Mouse (Mus musculus) hindbrain, embryonic 15.5 days (tissue): ENCODE data around the gene Arhgap8. TPM values are rescaled to one million over a fixed set of nuclear protein-coding genes. Genes with fewer than 3 reads are reported as not detected.
A peak's percentile ranks its signal among the peaks of the same experiment; 100 is the strongest.

Source experiments
- ATAC-seq: fragments of 200-750 bp; cut with Nextera tagmentation; 2 replicates; pipeline ENCODE4 v1.8.0; 2017; ENCODE audit warnings: low read depth, moderate number of reproducible peaks, moderate TSS enrichment; ENCODE audit not compliant: low FRiP score
- H3K27ac ChIP-seq: fragments of 300-500 bp; sonication (generic); replicated peaks from 2 replicates; pipeline ENCODE4 v1.5.1; 2015; ENCODE audit warnings: mild to moderate bottlenecking, inconsistent platforms
- H3K27me3 ChIP-seq: fragments of 300-500 bp; sonication (generic); 2 replicates; pipeline ENCODE4 v1.6.1; 2015; ENCODE audit warnings: control low read depth, inconsistent platforms
- H3K36me3 ChIP-seq: fragments of 300-500 bp; sonication (generic); 2 replicates; pipeline ENCODE4 v1.6.1; 2015; ENCODE audit warnings: control low read depth, inconsistent platforms
- H3K4me1 ChIP-seq: fragments of 300-500 bp; sonication (generic); replicated peaks from 2 replicates; pipeline ENCODE4 v1.6.1; 2015; ENCODE audit warnings: control low read depth, inconsistent platforms
- H3K4me2 ChIP-seq: fragments of 300-500 bp; sonication (generic); 2 replicates; pipeline ENCODE4 v1.6.1; 2015; ENCODE audit warnings: moderate library complexity, mild to moderate bottlenecking, inconsistent platforms
- H3K4me3 ChIP-seq: fragments of 300-500 bp; sonication (generic); 2 replicates; pipeline ENCODE4 v1.5.1; 2015; ENCODE audit warnings: mild to moderate bottlenecking, inconsistent platforms
- H3K9ac ChIP-seq: fragments of 300-500 bp; sonication (generic); 2 replicates; pipeline ENCODE4 v1.6.1; 2015; ENCODE audit warnings: inconsistent platforms
- H3K9me3 ChIP-seq: fragments of 300-500 bp; sonication (generic); 2 replicates; pipeline ENCODE4 v1.6.1; 2016; ENCODE audit warnings: control low read depth, inconsistent platforms
- WGBS: fragments of 180-500 bp; shearing (Covaris S2); methylation state at CpG from one replicate; pipeline ENCODE4 v1.1.7; 2015; 5-methylcytosine and 5-hydroxymethylcytosine counted together
- polyA plus RNA-seq: library from polyadenylated mRNA; unstranded; fragments of >200 nt; fragmentation: Nextera tagmentation; extraction: Ambion mirVana; gene quantifications from 2 replicates; pipeline ENCODE4 v1.2.1, GENCODE M21; 2015

Arhgap8 gene
- polyA plus RNA-seq: 0.75 and 0.92 TPM in 2 replicates

DNA sequence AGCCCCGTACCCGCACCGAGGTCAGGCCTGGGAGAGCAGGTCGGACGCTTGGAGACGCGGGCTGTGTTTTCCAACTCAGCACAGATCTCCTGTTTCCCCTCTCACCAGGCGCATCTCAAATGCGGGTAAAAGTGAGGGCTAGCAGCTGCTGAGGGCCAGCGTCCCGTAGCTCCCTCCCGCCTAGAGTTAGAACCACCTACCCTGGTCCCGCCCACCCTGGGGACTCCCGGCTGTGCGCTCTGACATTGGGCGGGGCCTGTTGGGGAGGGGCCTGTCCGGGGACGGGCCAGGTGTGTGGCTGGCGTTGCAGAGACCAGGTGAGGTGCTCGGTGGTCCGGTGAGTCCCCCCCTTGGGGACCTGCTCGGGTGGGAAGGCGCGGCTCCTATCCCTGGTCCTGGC is at the start of gene Arhgap8:
TSS of gene Arhgap8 (plus strand) at position 262 of the 400 bp plus-strand sequence.
- Histone ChIP-seq H3K4me1 (peaks cover 19% of the 10 kb centered on the region), H3K36me3 (no peaks in the 10 kb centered on the region), H3K4me2 (peak within 1 kb of the TSS; percentile 43), H3K27me3 (peaks cover 36% of the 10 kb centered on the region), H3K27ac (no peak within 1 kb of the TSS), H3K9ac (no peak within 1 kb of the TSS), H3K4me3 (peak within 1 kb of the TSS; percentile 9; the same call in 1 of the 2 replicates), H3K9me3 (no peaks in the 10 kb centered on the region)
- WGBS: 4% methylated on average over 22 of the region's 24 CpGs
- ATAC-seq: no peak

DNA sequence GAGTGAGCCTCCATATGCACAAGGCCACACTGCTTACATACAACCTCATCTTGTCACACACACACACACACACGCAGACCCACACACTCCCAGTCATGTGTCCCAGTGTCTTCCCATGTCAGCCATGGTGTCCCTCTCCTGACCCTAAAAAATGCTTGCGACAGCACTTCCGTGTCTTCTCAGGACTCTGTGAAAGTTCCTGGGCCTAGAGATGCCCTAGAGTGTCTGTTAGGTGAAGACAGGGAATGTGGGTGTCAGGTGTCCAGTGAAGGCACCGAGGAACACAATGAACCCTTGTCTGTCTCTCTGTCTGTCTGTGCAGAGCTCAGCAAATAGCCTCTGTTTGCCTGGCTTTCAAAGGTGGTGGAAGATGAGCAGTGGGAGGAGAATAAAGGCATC is 49.2 kb upstream of the Arhgap8 start:
- no peak overlapping the region for H3K9ac ChIP-seq
- H3K27ac ChIP-seq: no peak overlapping the region
- H3K4me1 ChIP-seq: peaks cover 33% of the 10 kb centered on the region
- H3K9me3 ChIP-seq: no peaks in the 10 kb centered on the region
- WGBS: 84% methylated on average over 4 of the region's 4 CpGs
- H3K4me2 ChIP-seq: no peak overlapping the region
- H3K4me3 ChIP-seq: no peak overlapping the region
- no peak for ATAC-seq
- H3K27me3 ChIP-seq: no peaks in the 10 kb centered on the region
- no peaks in the 10 kb centered on the region for H3K36me3 ChIP-seq

- no peak overlapping the region for H3K4me2 ChIP-seq
- H3K4me1 ChIP-seq: peaks cover 23% of the 10 kb centered on the region
- no peak overlapping the region for H3K9ac ChIP-seq
- no peak overlapping the region for H3K4me3 ChIP-seq
- H3K9me3 ChIP-seq: no peaks in the 10 kb centered on the region
- ATAC-seq: no peak
- H3K36me3 ChIP-seq: no peaks in the 10 kb centered on the region
- H3K27ac ChIP-seq: no peak overlapping the region
- H3K27me3 ChIP-seq: no peaks in the 10 kb centered on the region
- WGBS: 47% methylated on average over 9 of the region's 9 CpGs
These were observed 48.2 kb upstream of the Arhgap8 start for GRCm38 (mm10) chr15:84671401-84672307.

- Histone ChIP-seq H3K27ac (no peak overlapping the region), H3K4me2 (no peak overlapping the region), H3K9ac (no peak overlapping the region)
These were observed 47.6 kb upstream of the Arhgap8 start for GRCm38 (mm10) chr15:84672308-84672615.

GRCm38 (mm10) chr15:84672616-84673015 is 47.2 kb upstream of the Arhgap8 start:
- Histone ChIP-seq H3K4me2 (no peak overlapping the region), H3K4me1 (peaks cover 23% of the 10 kb centered on the region), H3K9me3 (no peaks in the 10 kb centered on the region), H3K36me3 (no peaks in the 10 kb centered on the region), H3K27ac (no peak overlapping the region), H3K27me3 (no peaks in the 10 kb centered on the region), H3K4me3 (no peak overlapping the region), H3K9ac (no peak overlapping the region)
- 71% methylated on average over 3 of the region's 3 CpGs for WGBS
- ATAC-seq: no peak

More at GRCm38 (mm10) chr15:84672308-84672615, 47.6 kb upstream of the Arhgap8 start:
- 81% methylated on average over 4 of the region's 4 CpGs for WGBS
- H3K4me3 ChIP-seq: no peak overlapping the region
- no peaks in the 10 kb centered on the region for H3K27me3 ChIP-seq
- H3K36me3 ChIP-seq: no peaks in the 10 kb centered on the region
- H3K9me3 ChIP-seq: no peaks in the 10 kb centered on the region
- ATAC-seq: no peak
- H3K4me1 ChIP-seq: peaks cover 23% of the 10 kb centered on the region

- no peaks in the 10 kb centered on the region for H3K27me3 ChIP-seq
- no peak overlapping the region for H3K27ac ChIP-seq
- ATAC-seq: no peak
- no peak overlapping the region for H3K4me2 ChIP-seq
- no peak overlapping the region for H3K9ac ChIP-seq
- no peak overlapping the region for H3K4me3 ChIP-seq
- no peaks in the 10 kb centered on the region for H3K36me3 ChIP-seq
- H3K4me1 ChIP-seq: peaks cover 16% of the 10 kb centered on the region
- no peaks in the 10 kb centered on the region for H3K9me3 ChIP-seq
- WGBS: 70% methylated on average over 11 of the region's 11 CpGs
These were observed 45.4 kb upstream of the Arhgap8 start for GRCm38 (mm10) chr15:84674329-84675067.

GRCm38 (mm10) chr15:84675317-84675716 is 44.5 kb upstream of the Arhgap8 start:
- peaks cover 9% of the 10 kb centered on the region for H3K4me1 ChIP-seq
- no peak overlapping the region for H3K4me3 ChIP-seq
- no peaks in the 10 kb centered on the region for H3K9me3 ChIP-seq
- H3K9ac ChIP-seq: no peak overlapping the region
- no peak overlapping the region for H3K4me2 ChIP-seq
- peaks cover 7% of the 10 kb centered on the region; the same call in 1 of the 2 replicates for H3K27me3 ChIP-seq
- H3K36me3 ChIP-seq: no peaks in the 10 kb centered on the region
- 76% methylated on average over 8 of the region's 8 CpGs for WGBS
- ATAC-seq: no peak
- H3K27ac ChIP-seq: no peak overlapping the region

DNA sequence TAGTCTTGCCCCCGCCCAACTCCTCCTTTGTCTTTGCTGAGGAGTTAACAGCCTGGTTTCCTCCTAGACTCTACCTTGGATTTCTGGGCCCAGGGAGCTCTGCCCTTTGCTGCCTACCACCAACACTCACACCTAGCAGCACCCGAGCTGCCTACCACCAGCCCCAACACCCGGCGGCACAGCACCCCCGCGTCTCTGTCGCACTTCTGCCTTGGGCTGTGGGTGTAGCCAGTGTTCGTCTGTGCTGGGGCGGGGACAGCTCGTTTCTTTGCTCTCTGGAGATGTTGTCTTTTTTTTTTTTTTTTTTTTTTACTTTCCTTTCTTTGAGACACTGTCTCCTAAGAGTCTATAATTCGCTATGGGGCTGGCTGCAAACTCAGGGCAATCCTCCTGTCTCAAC is 41.9 kb upstream of the Arhgap8 start:
- WGBS: 69% methylated on average over 11 of the region's 11 CpGs
- no peaks in the 10 kb centered on the region for H3K9me3 ChIP-seq
- no peak overlapping the region for H3K4me3 ChIP-seq
- H3K9ac ChIP-seq: no peak overlapping the region
- peaks cover 16% of the 10 kb centered on the region; the same call in 1 of the 2 replicates for H3K27me3 ChIP-seq
- H3K4me2 ChIP-seq: no peak overlapping the region
- H3K4me1 ChIP-seq: peaks cover 18% of the 10 kb centered on the region
- no peak for ATAC-seq
- no peak overlapping the region for H3K27ac ChIP-seq
- H3K36me3 ChIP-seq: no peaks in the 10 kb centered on the region

GRCm38 (mm10) chr15:84679090-84679489 is 40.8 kb upstream of the Arhgap8 start:
- Histone ChIP-seq H3K4me1 (peaks cover 18% of the 10 kb centered on the region), H3K9ac (no peak overlapping the region), H3K27ac (no peak overlapping the region), H3K36me3 (no peaks in the 10 kb centered on the region), H3K27me3 (peaks cover 16% of the 10 kb centered on the region; the same call in 1 of the 2 replicates), H3K4me2 (no peak overlapping the region), H3K9me3 (no peaks in the 10 kb centered on the region), H3K4me3 (no peak overlapping the region)
- WGBS: 95% methylated on average over 4 of the region's 4 CpGs
- no peak for ATAC-seq

GRCm38 (mm10) chr15:84679794-84680193 is 40.1 kb upstream of the Arhgap8 start:
- WGBS: 74% methylated on average over 3 of the region's 3 CpGs
- H3K27ac ChIP-seq: no peak overlapping the region
- no peaks in the 10 kb centered on the region for H3K9me3 ChIP-seq
- H3K4me2 ChIP-seq: no peak overlapping the region
- H3K9ac ChIP-seq: no peak overlapping the region
- no peaks in the 10 kb centered on the region for H3K36me3 ChIP-seq
- H3K4me1 ChIP-seq: peaks cover 18% of the 10 kb centered on the region
- no peak for ATAC-seq
- peaks cover 16% of the 10 kb centered on the region; the same call in 1 of the 2 replicates for H3K27me3 ChIP-seq
- H3K4me3 ChIP-seq: no peak overlapping the region

DNA sequence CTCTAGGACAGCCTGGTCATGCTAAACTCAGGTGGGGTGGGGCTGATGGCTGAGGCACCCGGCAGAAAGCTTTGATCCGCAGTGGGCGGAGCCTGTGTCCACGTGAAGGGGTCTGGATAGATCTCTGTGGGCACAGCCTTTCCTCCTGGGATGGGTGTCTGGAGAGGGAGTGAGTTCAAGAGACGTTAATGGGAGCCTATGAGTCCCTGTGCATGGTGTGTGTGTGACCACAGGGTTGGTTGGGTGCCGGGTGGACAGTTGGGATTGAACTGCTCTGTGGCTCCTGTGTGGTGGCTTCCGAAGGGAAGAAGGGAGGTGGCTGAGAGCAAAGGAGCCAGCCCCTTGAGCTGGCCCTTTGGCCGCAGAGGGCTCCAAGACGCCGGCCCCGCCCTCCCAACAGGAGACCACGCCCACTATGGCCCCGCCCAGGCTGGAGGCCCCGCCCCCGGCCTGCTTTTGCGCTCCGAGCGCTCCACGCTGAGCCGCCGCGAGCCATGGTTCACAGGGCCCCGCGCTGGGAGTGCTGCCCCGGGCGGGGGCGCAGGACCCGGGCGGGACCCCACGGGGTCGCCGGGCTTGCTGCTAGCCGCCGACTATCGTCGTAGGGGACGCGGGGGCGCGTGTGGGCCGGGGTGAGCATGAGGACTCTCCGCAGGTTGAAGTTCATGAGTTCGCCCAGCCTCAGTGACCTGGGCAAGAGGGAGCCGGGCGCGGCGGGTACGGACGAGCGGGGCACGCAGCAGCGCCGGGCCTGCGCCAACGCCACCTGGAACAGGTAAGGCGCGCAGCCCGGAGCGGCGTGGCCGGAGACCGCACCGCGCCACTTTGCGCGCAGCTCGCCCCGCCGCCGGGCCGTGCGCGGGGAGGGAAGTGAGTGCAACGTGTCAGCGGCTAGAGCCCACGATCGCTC is 39.1 kb upstream of the Arhgap8 start:
- 1% methylated on average over 52 of the region's 77 CpGs for WGBS
- no peaks in the 10 kb centered on the region for H3K36me3 ChIP-seq
- peak overlapping the region; percentile 7; the same call in 1 of the 2 replicates for H3K9ac ChIP-seq
- H3K27ac ChIP-seq: no peak overlapping the region
- peak; percentile 39; the same call in 1 of the 2 replicates for ATAC-seq
- peak overlapping the region; percentile 77 for H3K4me2 ChIP-seq
- H3K4me3 ChIP-seq: peak overlapping the region; percentile 40
- H3K9me3 ChIP-seq: no peaks in the 10 kb centered on the region
- H3K27me3 ChIP-seq: peaks cover 16% of the 10 kb centered on the region; the same call in 1 of the 2 replicates
- H3K4me1 ChIP-seq: peaks cover 18% of the 10 kb centered on the region
